Mouse (Mus musculus) layer of hippocampus, adult 9-11 months (tissue): Measurements from ENCODE around the gene Tert.

Experiments used
- DNase-seq: peaks from one replicate; pipeline ENCODE4 v3.0.0; 2022

The Tert gene

DNA sequence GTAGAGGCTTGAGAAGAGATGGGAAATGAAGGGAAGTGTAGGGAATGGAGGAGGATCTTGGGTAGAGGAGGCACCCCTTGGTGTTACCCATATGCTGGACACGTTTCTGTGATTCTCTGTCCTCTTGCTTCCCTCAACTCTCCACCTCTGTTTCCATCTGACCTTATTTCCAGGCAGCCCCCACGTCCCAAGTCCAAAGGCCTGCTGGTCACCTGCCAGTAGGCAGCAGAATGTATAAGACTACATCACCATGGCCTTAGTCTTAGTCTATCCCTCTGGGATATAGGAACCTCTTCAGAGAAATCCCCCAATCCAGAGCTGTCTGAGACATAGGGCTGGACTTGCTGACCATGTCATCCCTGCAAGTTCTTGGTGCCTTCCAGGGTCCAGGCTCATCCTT lies 52.6 kb downstream of the Tert start:
- DNase-seq, result no peak

- DNase-seq, result no peak
These were observed 53.7 kb downstream of the Tert start for GRCm38 (mm10) chr13:73680394-73680793.

- DNase-seq, result no peak
These were observed 55.5 kb downstream of the Tert start for GRCm38 (mm10) chr13:73682226-73682625.

DNA sequence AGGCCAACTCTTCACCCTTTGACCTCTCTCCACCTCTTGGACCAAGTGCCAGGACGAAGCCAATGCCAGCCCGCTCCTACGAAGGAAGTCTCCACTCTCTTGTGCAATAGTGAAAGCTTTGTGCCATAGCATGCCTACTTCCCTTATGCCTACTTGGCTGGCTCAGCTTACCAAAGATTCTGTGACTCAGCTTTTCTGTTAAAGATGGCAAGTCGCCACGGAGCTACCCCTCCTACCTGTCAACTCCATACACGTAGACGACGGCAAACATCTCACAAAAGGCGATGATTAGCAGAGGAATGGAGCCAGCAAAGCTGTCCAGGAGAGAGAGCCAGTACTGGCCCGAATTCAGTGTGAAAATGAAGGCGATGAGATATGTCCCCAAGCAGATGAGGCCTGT lies 57.0 kb downstream of the Tert start:
- DNase-seq, result peak; percentile 54

- no peak for DNase-seq
These were observed 57.7 kb downstream of the Tert start for GRCm38 (mm10) chr13:73684412-73684811.

GRCm38 (mm10) chr13:73685502-73685901 lies 58.8 kb downstream of the Tert start:
- no peak for DNase-seq

DNA sequence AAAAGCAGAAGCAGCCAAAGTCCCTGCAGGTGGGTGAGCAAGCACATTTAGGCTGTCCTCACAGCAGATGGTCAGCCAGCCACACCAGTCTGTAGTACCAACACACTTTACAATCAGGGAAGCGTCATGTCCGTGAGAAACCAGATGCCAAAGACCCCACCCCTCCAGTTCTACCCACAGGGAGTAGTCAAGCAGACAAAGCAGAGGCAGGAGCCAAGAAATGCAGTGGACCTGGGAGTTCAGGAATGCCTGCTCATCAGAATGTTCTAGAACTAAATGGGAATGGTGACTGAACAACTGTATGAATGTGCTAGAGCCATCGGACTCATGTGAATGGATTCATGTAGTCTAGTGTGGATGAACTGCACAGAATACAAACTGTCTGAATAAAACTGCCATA lies 60.9 kb downstream of the Tert start:
- no peak for DNase-seq

DNA sequence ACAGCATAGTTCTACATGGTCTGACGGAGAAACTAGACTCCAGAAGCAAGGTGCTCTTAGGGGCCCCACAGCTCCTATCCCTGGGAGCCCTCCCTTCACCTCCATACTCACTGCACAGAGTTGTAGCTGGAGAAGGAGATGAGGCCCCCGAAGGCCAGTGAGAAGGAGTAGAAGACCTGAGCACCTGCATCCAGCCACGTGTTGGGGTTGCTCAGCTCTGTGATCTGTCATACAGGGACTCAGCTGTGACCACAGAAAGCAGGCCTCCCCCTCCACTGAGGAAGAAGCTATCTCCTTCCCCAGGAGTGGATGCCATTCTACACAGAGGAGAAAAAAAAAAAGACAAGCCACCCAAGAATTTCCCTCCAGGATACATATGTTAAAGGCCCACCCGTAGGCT lies 62.2 kb downstream of the Tert start:
- DNase-seq, result no peak

- peak; percentile 39 for DNase-seq
These were observed 65.6 kb downstream of the Tert start for GRCm38 (mm10) chr13:73692249-73692868.

GRCm38 (mm10) chr13:73693333-73693732 lies 66.6 kb downstream of the Tert start:
- no peak for DNase-seq

GRCm38 (mm10) chr13:73694972-73695371 lies 68.3 kb downstream of the Tert start:
- DNase-seq, result no peak

- no peak for DNase-seq
These were observed 69.8 kb downstream of the Tert start for GRCm38 (mm10) chr13:73696529-73696928.
